Mouse (Mus musculus) midbrain, embryonic 16.5 days (tissue): ENCODE results near the gene Xrcc3. TPM values are rescaled to one million over a fixed set of nuclear protein-coding genes. Genes with fewer than 3 reads are reported as not detected.

Experiments
- ATAC-seq: fragments of 200-750 bp; cut with Nextera tagmentation; 2 replicates; pipeline ENCODE4 v1.8.0; 2017; ENCODE audit warnings: moderate TSS enrichment
- H3K27ac ChIP-seq: fragments of 300-500 bp; sonication (generic); 2 replicates; pipeline ENCODE4 v1.5.1; 2014; ENCODE audit warnings: mild to moderate bottlenecking, low read length, mixed read lengths
- H3K27me3 ChIP-seq: fragments of 300-500 bp; sonication (generic); 2 replicates; pipeline ENCODE4 v1.6.1; 2014; ENCODE audit warnings: low read depth, low read length, mixed read lengths; ENCODE audit not compliant: control insufficient read depth, insufficient read depth
- H3K36me3 ChIP-seq: fragments of 300-500 bp; sonication (generic); 2 replicates; pipeline ENCODE4 v1.6.1; 2014; ENCODE audit warnings: mild to moderate bottlenecking, low read length, moderate library complexity, mixed read lengths; ENCODE audit not compliant: control insufficient read depth, insufficient read depth
- H3K4me1 ChIP-seq: fragments of 300-500 bp; sonication (generic); 2 replicates; pipeline ENCODE4 v1.6.1; 2014; ENCODE audit warnings: mild to moderate bottlenecking, low read length, mixed read lengths; ENCODE audit not compliant: control insufficient read depth, insufficient read depth
- H3K4me2 ChIP-seq: fragments of 300-500 bp; sonication (generic); 2 replicates; pipeline ENCODE4 v1.6.1; 2014; ENCODE audit warnings: mild to moderate bottlenecking, low read length, mixed read lengths
- H3K4me3 ChIP-seq: fragments of 300-500 bp; sonication (generic); 2 replicates; pipeline ENCODE4 v1.5.1; 2014; ENCODE audit warnings: low read depth, mild to moderate bottlenecking, low read length, moderate library complexity, mixed read lengths
- H3K9ac ChIP-seq: fragments of 300-500 bp; sonication (generic); 2 replicates; pipeline ENCODE4 v1.6.1; 2014; ENCODE audit warnings: low read depth, low read length, mixed read lengths
- H3K9me3 ChIP-seq: fragments of 300-500 bp; sonication (generic); replicated peaks from 2 replicates; pipeline ENCODE4 v1.6.1; 2014; ENCODE audit warnings: mild to moderate bottlenecking, low read length, mixed read lengths; ENCODE audit not compliant: control insufficient read depth, poor library complexity, severe bottlenecking
- WGBS: fragments of 180-500 bp; shearing (Covaris S2); extraction: QIAGEN DNeasy Blood & Tissue Kit; methylation state at CpG from one replicate; pipeline ENCODE4 v1.1.7; 2014; 5-methylcytosine and 5-hydroxymethylcytosine counted together
- polyA plus RNA-seq: library from polyadenylated mRNA; unstranded; fragments of >200 nt; fragmentation: Nextera tagmentation; extraction: Ambion mirVana; gene quantifications from 2 replicates; pipeline ENCODE4 v1.2.1, GENCODE M21; 2015

Xrcc3 gene
- polyA plus RNA-seq, 1 experiment from 2014 or later: 2.0 TPM

DNA sequence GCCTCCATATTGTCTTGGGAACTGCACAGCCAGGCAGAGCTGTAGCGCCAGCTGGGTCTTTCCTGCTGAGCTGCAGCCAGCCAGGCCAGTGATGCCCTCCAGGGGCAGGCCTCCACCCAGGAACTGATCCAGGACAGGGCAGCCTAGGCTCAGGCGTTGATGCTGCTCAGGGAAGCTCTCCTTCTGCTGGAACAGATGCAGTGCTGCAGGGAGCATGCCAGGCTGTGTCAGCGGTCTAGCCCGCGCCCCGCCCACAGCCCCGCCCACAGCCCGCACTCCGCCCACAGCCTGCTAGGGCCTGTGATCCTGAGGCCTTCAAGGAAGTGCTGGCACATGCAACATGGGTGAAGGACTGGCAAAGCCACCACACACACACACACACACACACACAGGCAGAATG is 3.9 kb downstream of the Xrcc3 start:
- 6% methylated on average over 9 of the region's 9 CpGs for WGBS
- Histone ChIP-seq H3K9me3 (no peaks in the 10 kb centered on the region), H3K9ac (no peak overlapping the region), H3K27me3 (no peaks in the 10 kb centered on the region), H3K4me2 (no peak overlapping the region; the same call in 1 of the 2 replicates), H3K4me1 (peaks cover 11% of the 10 kb centered on the region), H3K36me3 (peaks cover 6% of the 10 kb centered on the region; the same call in 1 of the 2 replicates), H3K4me3 (no peak overlapping the region), H3K27ac (0 out of 2 replicates have a peak overlapping the region, but pooled peaks have one; percentile 44)
- no peak for ATAC-seq

DNA sequence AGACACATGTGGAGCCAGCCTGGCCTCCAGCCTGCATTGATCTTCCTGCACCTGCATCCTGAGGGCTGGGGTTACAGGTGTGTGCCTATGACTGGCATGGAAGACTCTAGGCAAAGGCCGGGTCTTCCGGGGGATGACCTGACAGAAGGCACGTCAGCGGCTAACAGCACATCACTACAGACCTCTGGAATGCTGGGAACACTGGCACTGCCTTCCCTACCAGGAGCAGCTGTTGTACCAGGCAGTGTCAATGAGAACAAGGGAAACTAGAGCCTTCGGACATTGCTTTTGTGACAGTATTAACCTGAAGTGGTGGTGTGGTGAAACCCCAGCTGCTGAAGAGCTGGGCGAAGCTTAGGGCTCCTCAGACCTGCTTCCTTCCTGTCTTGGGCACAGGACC is 4.9 kb downstream of the Xrcc3 start:
- Histone ChIP-seq H3K36me3 (peaks cover 8% of the 10 kb centered on the region; the same call in 1 of the 2 replicates), H3K4me3 (no peak overlapping the region), H3K9ac (no peak overlapping the region), H3K4me2 (no peak overlapping the region), H3K4me1 (peaks cover 10% of the 10 kb centered on the region), H3K27me3 (no peaks in the 10 kb centered on the region), H3K9me3 (no peaks in the 10 kb centered on the region), H3K27ac (no peak overlapping the region)
- 96% methylated on average over 6 of the region's 6 CpGs for WGBS
- no peak for ATAC-seq

DNA sequence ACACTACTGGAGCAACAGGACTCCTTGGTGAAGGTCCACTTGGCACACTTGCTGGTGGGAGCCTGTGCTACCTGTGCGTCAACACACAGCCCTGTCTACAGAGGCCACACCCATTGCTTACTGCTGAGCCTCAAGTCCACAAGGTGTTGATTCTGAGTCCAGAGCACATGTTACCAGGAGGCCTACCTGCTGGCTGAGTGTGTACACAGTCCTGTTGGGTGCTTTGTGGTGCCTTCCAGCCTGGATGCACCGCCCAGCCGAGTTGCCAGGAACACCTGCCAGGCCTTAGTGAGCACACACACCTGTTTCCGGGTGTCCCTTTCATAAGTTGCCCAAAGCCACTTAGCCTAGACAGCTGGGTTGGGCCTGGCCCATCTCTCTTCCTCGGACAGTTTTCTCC is 10.1 kb downstream of the Xrcc3 start:
- no peak for ATAC-seq
- Histone ChIP-seq H3K4me1 (no peaks in the 10 kb centered on the region), H3K9me3 (no peaks in the 10 kb centered on the region), H3K4me3 (no peak overlapping the region), H3K27ac (no peak overlapping the region), H3K27me3 (no peaks in the 10 kb centered on the region), H3K4me2 (no peak overlapping the region), H3K36me3 (peaks cover 10% of the 10 kb centered on the region; the same call in 1 of the 2 replicates), H3K9ac (no peak overlapping the region)
- 91% methylated on average over 5 of the region's 5 CpGs for WGBS

DNA sequence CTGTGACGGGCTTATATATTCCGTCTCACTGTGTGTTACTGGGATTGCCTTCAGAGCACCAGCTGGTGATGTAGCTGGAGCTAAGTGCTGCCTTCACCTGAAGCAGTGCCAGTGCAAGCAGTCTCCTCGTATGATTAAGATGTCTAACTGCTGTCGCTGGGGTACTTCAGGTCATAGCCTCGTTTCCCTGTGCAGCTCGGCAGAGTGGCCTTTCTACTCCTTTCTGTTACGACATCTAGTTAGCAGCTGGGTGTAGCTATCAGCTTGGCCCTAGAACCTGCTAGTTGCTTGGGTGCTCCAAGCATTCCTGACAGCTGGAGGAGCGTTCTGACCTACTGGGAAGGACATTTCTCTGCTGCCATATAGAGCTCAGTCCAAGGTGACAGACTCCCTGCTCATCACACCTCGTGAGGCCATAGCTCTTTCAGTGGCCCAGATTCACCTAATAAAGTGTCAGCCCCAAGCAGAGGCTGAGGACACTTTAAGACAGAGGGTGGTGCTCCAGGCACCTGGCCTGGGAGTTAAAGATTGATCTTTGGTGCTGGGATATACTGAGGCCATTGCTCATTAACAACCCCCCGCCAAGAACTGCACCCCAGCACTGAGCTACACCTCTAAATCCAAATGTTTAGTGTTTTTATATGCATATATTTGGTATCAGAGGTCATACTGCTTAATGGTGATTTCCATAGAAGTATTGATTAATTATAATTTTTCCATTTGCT is 13.1 kb downstream of the Xrcc3 start:
- H3K4me3 ChIP-seq: no peak overlapping the region
- no peaks in the 10 kb centered on the region for H3K27me3 ChIP-seq
- H3K9me3 ChIP-seq: no peaks in the 10 kb centered on the region
- 81% methylated on average over 10 of the region's 10 CpGs for WGBS
- ATAC-seq: no peak
- H3K9ac ChIP-seq: no peak overlapping the region
- H3K36me3 ChIP-seq: peaks cover 9% of the 10 kb centered on the region; the same call in 1 of the 2 replicates
- no peak overlapping the region for H3K27ac ChIP-seq
- no peak overlapping the region for H3K4me2 ChIP-seq
- no peaks in the 10 kb centered on the region for H3K4me1 ChIP-seq

DNA sequence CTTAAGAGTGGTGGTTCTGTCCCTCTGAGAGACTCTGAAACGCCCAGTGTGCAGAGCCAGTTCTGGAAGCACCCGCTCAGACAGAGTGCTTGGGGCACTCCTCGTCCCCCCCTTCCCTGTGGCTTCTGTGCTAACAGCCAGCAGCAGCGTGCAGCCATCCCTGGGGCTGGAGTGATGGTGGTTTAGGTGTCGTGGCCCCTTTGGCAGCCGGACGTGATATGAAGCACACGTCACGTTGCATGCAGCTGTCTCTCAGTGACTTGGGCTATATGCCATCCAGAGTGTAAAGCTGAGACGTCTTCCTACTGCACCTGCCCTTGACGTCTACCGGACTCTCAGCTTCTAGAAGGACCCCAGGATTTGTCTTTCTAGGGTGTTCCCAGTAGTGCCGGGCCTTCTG is 15.2 kb downstream of the Xrcc3 start:
- Histone ChIP-seq H3K9ac (no peak overlapping the region), H3K4me2 (no peak overlapping the region), H3K27me3 (no peaks in the 10 kb centered on the region), H3K4me1 (no peaks in the 10 kb centered on the region), H3K4me3 (no peak overlapping the region), H3K9me3 (no peaks in the 10 kb centered on the region), H3K36me3 (peaks cover 17% of the 10 kb centered on the region), H3K27ac (no peak overlapping the region)
- 97% methylated on average over 13 of the region's 13 CpGs for WGBS
- no peak for ATAC-seq

DNA sequence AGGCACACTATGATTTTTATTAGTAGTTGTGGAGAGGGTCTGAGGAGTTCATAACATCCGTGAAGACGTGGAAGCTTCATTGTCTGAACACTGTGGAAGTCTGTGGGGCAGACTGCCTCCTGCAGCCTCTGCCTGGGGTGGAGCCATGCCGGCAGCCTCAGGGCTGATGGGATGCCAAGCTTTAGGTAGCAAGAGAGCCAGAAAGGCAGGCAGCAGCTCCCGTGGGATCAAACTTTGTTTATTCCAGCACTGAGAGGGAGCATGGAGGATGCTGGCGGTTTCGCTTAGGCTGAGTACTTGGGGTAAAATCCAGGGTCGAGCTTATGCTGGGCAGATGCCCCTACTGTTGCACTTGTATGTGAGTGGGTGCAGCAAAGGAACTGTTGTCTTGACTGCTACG is 16.4 kb downstream of the Xrcc3 start:
- H3K27me3 ChIP-seq: no peaks in the 10 kb centered on the region
- H3K9me3 ChIP-seq: no peaks in the 10 kb centered on the region
- H3K4me3 ChIP-seq: no peak overlapping the region
- no peak overlapping the region for H3K9ac ChIP-seq
- no peak overlapping the region for H3K4me2 ChIP-seq
- 88% methylated on average over 8 of the region's 8 CpGs for WGBS
- no peak for ATAC-seq
- no peaks in the 10 kb centered on the region for H3K4me1 ChIP-seq
- peaks cover 20% of the 10 kb centered on the region for H3K36me3 ChIP-seq
- no peak overlapping the region for H3K27ac ChIP-seq

DNA sequence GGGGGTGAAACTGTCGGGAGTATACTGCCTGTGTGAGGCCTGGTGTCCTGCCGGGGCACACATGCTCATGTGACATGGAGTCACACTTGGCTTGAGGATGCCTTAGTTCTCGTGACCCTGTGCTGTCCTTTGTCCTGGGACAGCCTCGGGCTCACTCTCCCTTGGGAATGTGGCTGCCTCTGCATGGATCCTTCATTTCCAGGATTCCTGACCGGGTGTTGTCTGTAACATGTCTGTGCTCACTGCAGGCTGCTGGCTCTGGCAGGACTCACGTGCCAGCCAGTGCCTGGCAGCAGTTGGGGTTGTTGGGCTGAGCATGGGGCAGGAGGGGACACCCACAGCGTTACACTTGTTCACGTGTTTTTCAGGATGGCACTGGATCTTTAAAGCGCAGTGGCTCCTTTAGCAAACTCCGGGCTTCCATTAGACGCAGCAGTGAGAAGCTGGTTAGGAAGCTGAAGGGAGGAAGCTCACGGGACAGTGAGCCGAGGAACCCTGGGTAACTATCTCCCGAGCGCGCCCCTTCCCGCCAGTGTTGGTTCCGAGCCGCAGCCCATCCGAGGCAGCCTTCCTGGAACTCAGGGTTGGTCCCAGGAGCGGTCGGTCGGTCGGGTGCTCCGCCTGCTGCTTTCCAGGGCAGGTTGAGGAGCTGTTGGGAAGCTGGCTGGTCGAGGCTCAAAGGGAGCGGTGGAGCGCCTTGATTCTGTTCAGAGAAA is 18.3 kb downstream of the Xrcc3 start:
- ATAC-seq: no peak
- Histone ChIP-seq H3K27me3 (no peaks in the 10 kb centered on the region), H3K4me3 (no peak overlapping the region), H3K9ac (no peak overlapping the region), H3K4me2 (no peak overlapping the region), H3K4me1 (no peaks in the 10 kb centered on the region; the same call in 1 of the 2 replicates), H3K9me3 (no peaks in the 10 kb centered on the region), H3K36me3 (peaks cover 28% of the 10 kb centered on the region), H3K27ac (no peak overlapping the region)
- WGBS: 88% methylated on average over 28 of the region's 28 CpGs

DNA sequence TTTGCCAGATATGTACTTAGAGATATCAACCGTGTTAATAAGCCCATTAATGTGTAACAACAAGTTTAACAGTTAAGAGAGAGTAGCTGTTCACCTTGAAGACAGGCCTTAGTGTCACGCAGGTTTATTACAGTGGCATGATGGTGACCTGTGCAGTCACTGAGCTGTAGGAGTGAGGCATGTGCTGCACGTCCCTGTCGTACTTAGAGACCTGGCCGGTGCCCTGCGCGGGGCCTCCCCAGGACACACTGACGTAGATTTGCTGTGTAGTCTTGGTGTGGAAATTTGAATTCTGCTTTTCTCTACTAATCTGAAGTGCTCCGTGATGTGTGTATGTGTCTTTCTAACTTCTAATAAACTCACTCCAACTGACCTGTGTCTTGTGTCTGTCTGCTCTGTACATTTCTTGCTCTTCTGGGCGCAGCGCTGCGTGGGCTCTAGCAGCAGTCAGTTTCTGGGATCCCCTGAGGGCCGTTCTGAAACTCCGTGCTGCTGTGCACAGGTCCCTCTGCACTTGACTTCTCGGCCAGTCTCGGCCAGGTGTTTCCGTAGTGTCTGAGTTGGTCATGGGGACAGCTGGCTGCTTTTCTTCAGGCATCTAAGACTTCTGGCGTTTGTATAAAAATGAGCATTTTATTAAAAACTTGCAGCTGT is 19.0 kb downstream of the Xrcc3 start:
- Histone ChIP-seq H3K4me3 (no peak overlapping the region), H3K4me2 (no peak overlapping the region), H3K4me1 (no peaks in the 10 kb centered on the region; the same call in 1 of the 2 replicates), H3K36me3 (peaks cover 31% of the 10 kb centered on the region), H3K9me3 (no peaks in the 10 kb centered on the region), H3K27me3 (no peaks in the 10 kb centered on the region), H3K9ac (no peak overlapping the region), H3K27ac (no peak overlapping the region)
- no peak for ATAC-seq
- WGBS: 93% methylated on average over 18 of the region's 18 CpGs

DNA sequence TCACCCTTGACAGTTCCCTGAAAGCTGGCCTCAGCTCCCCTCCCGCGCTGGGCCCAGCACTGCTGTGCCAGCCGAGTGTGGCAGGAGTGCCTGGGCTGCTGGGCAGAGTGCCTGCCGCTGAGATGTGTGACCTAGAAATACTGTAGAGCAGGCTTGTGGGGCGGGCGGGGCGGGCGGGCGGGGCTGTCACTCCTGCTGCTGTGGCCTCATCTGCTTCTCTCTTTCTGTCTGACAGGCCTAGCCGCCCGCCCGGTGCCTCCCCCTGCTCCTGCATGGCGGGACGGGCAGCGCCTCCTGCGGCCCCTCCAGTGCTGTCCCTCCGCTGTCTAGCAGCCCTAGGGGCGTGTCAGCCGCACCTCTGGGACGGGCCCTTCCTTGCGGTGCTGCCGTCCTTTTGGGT is 19.6 kb downstream of the Xrcc3 start:
- Histone ChIP-seq H3K36me3 (peaks cover 33% of the 10 kb centered on the region), H3K27ac (no peak overlapping the region)
- ATAC-seq: no peak

More for the DNA sequence above, 19.6 kb downstream of the Xrcc3 start:
- H3K4me3 ChIP-seq: no peak overlapping the region
- H3K9me3 ChIP-seq: no peaks in the 10 kb centered on the region
- H3K27me3 ChIP-seq: no peaks in the 10 kb centered on the region
- 91% methylated on average over 22 of the region's 22 CpGs for WGBS
- H3K4me2 ChIP-seq: no peak overlapping the region
- H3K4me1 ChIP-seq: no peaks in the 10 kb centered on the region; the same call in 1 of the 2 replicates
- no peak overlapping the region for H3K9ac ChIP-seq
